Mouse (Mus musculus): ENCODE measurements at regions not wholly inside any gene's neighbourhood (a gene's known extent, or its start where the extent isn't known, plus 50 kb on each side); places are given as distances from the start of the nearest gene placed in this dataset.

- ATAC-seq (ENCODE audit: insufficient read depth) (no peak), DNase-seq (ENCODE audit: low read depth in 3 of 3, low spot score in 3 of 3) (peak; percentile 24 to 31 (median 28))
- H3K27ac ChIP-seq: no peak overlapping the region
- no peaks in the 10 kb centered on the region for H3K36me3 ChIP-seq (replicated peaks; ENCODE audit: control insufficient read depth, insufficient read depth, low read depth)
- H3K27me3 ChIP-seq (ENCODE audit: control insufficient read depth, insufficient read depth, low read length): no peaks in the 10 kb centered on the region
- H3K4me2 ChIP-seq (ENCODE audit: low read depth): 0 out of 2 replicates have a peak overlapping the region, but pooled peaks have one; percentile 6
- H3K4me3 ChIP-seq (ENCODE audit: insufficient read depth in 1 of 2, low read depth in 2 of 2, low read length in 2 of 2): no peak overlapping the region
- WGBS (ENCODE audit: insufficient replicate concordance): 10% methylated on average over 16 of the region's 16 CpGs
- H3K4me1 ChIP-seq (replicated peaks; ENCODE audit: control insufficient read depth in 2 of 2, insufficient read depth in 2 of 2, low read length in 1 of 2): peaks cover 0 to 2% of the 10 kb centered on the region in 2 experiments; a peak in 2 of 4 replicates
- no peak overlapping the region for H3K9ac ChIP-seq (replicated peaks)
- TF ChIP-seq CTCF (IDR thresholded peaks at IDR 0.05; ENCODE audit: low read depth) (peak; percentile 81), EP300 (IDR thresholded peaks at IDR 0.05; ENCODE audit: low read depth) (no peak)
- no peaks in the 10 kb centered on the region for H3K9me3 ChIP-seq (ENCODE audit: control insufficient read depth, low read length)
These were observed 281.2 kb upstream of the Jmjd1c start for GRCm38 (mm10) chr10:66814565-66815201.

GRCm38 (mm10) chr10:66815951-66816350 lies 280.0 kb upstream of the Jmjd1c start:
- H3K27me3 ChIP-seq (ENCODE audit: control insufficient read depth, insufficient read depth, low read length): no peaks in the 10 kb centered on the region
- DNase-seq (ENCODE audit: low read depth in 3 of 3, low spot score in 3 of 3) (no peak), ATAC-seq (ENCODE audit: insufficient read depth) (no peak)
- no peak for TF ChIP-seq CTCF (IDR thresholded peaks at IDR 0.05; ENCODE audit: low read depth)
- no peak for TF ChIP-seq EP300 (IDR thresholded peaks at IDR 0.05; ENCODE audit: low read depth)
- H3K36me3 ChIP-seq (replicated peaks; ENCODE audit: control insufficient read depth, insufficient read depth, low read depth): no peaks in the 10 kb centered on the region
- WGBS (ENCODE audit: insufficient replicate concordance): 58% methylated on average over 4 of the region's 4 CpGs
- H3K27ac ChIP-seq: no peak overlapping the region
- peaks cover 0 to 2% of the 10 kb centered on the region in 2 experiments; a peak in 2 of 4 replicates for H3K4me1 ChIP-seq (replicated peaks; ENCODE audit: control insufficient read depth in 2 of 2, insufficient read depth in 2 of 2, low read length in 1 of 2)
- no peaks in the 10 kb centered on the region for H3K9me3 ChIP-seq (ENCODE audit: control insufficient read depth, low read length)
- no peak overlapping the region for H3K4me2 ChIP-seq (ENCODE audit: low read depth)
- H3K4me3 ChIP-seq (ENCODE audit: insufficient read depth in 1 of 2, low read depth in 2 of 2, low read length in 2 of 2): no peak overlapping the region
- H3K9ac ChIP-seq (replicated peaks): no peak overlapping the region

DNA sequence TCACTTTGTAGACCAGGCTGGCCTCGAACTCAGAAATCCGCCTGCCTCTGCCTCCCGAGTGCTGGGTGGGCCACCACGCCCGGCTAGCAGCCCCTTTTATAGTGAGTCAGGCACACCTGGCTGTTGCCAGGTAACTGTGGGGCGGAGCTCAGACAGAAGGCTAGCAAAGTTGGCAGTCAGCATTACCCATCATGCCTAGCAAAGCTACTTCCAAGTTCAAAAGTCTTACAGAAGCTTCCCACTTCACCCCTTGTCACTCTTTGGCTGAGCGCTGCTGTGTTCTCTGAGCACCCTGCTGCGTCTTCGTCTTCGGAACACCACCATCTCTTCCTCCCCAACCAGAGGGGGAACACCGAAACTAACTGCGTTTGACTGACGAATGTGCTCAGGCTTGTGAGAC lies 279.1 kb upstream of the Jmjd1c start:
- TF ChIP-seq EP300 (IDR thresholded peaks at IDR 0.05; ENCODE audit: low read depth) (no peak), CTCF (IDR thresholded peaks at IDR 0.05; ENCODE audit: low read depth) (no peak)
- Histone ChIP-seq H3K27me3 (ENCODE audit: control insufficient read depth, insufficient read depth, low read length) (no peaks in the 10 kb centered on the region), H3K36me3 (replicated peaks; ENCODE audit: control insufficient read depth, insufficient read depth, low read depth) (no peaks in the 10 kb centered on the region), H3K4me3 (ENCODE audit: insufficient read depth in 1 of 2, low read depth in 2 of 2, low read length in 2 of 2) (no peak overlapping the region), H3K4me2 (ENCODE audit: low read depth) (no peak overlapping the region), H3K9me3 (ENCODE audit: control insufficient read depth, low read length) (no peaks in the 10 kb centered on the region), H3K9ac (replicated peaks) (no peak overlapping the region), H3K27ac (no peak overlapping the region), H3K4me1 (replicated peaks; ENCODE audit: control insufficient read depth in 2 of 2, insufficient read depth in 2 of 2, low read length in 1 of 2) (peaks cover 0 to 2% of the 10 kb centered on the region in 2 experiments; a peak in 2 of 4 replicates)
- ATAC-seq (ENCODE audit: insufficient read depth) (no peak), DNase-seq (ENCODE audit: low read depth in 3 of 3, low spot score in 3 of 3) (no peak)
- WGBS (ENCODE audit: insufficient replicate concordance): 61% methylated on average over 13 of the region's 13 CpGs

DNA sequence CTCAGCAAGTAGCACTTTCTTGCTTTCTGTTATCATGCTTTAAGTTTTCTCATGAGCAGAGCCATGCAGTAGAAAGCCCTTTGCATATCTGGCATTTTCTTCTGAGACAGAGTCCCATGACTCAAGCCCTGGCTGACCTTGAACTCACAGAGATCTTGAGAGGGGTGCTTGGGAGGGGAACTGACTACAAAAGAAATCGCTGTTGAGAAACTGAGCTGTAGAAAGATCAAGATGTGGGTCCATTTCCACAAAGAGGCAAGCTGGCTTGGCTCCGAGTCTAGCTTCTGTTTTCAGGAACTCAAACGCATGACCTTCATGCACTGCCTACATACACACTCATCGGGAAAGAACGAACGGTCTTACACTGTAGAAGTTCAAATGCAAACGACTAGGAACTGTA lies 278.0 kb upstream of the Jmjd1c start:
- H3K4me1 ChIP-seq (replicated peaks; ENCODE audit: control insufficient read depth in 2 of 2, insufficient read depth in 2 of 2, low read length in 1 of 2): peaks cover 0 to 2% of the 10 kb centered on the region in 2 experiments; a peak in 2 of 4 replicates
- H3K4me2 ChIP-seq (ENCODE audit: low read depth): no peak overlapping the region
- ATAC-seq (ENCODE audit: insufficient read depth): no peak
- no peak overlapping the region for H3K27ac ChIP-seq
- H3K9me3 ChIP-seq (ENCODE audit: control insufficient read depth, low read length): no peaks in the 10 kb centered on the region
- WGBS (ENCODE audit: insufficient replicate concordance): 64% methylated on average over 7 of the region's 7 CpGs
- no peak for DNase-seq (ENCODE audit: low read depth in 3 of 3, low spot score in 3 of 3)
- no peak overlapping the region for H3K4me3 ChIP-seq (ENCODE audit: insufficient read depth in 1 of 2, low read depth in 2 of 2, low read length in 2 of 2)
- H3K27me3 ChIP-seq (ENCODE audit: control insufficient read depth, insufficient read depth, low read length): no peaks in the 10 kb centered on the region
- H3K9ac ChIP-seq (replicated peaks): no peak overlapping the region
- no peaks in the 10 kb centered on the region for H3K36me3 ChIP-seq (replicated peaks; ENCODE audit: control insufficient read depth, insufficient read depth, low read depth)
- TF ChIP-seq EP300 (IDR thresholded peaks at IDR 0.05; ENCODE audit: low read depth) (no peak), CTCF (IDR thresholded peaks at IDR 0.05; ENCODE audit: low read depth) (no peak)

- Histone ChIP-seq H3K27me3 (ENCODE audit: control insufficient read depth, insufficient read depth, low read length) (no peaks in the 10 kb centered on the region), H3K27ac (no peak overlapping the region), H3K9ac (replicated peaks) (no peak overlapping the region), H3K9me3 (ENCODE audit: control insufficient read depth, low read length) (no peaks in the 10 kb centered on the region), H3K4me1 (replicated peaks; ENCODE audit: control insufficient read depth in 2 of 2, insufficient read depth in 2 of 2, low read length in 1 of 2) (no peaks in the 10 kb centered on the region), H3K4me2 (ENCODE audit: low read depth) (no peak overlapping the region), H3K36me3 (replicated peaks; ENCODE audit: control insufficient read depth, insufficient read depth, low read depth) (no peaks in the 10 kb centered on the region), H3K4me3 (ENCODE audit: insufficient read depth in 1 of 2, low read depth in 2 of 2, low read length in 2 of 2) (no peak overlapping the region)
- TF ChIP-seq CTCF (IDR thresholded peaks at IDR 0.05; ENCODE audit: low read depth): no peak
- TF ChIP-seq EP300 (IDR thresholded peaks at IDR 0.05; ENCODE audit: low read depth): no peak
- 72% methylated on average over 8 of the region's 8 CpGs for WGBS (ENCODE audit: insufficient replicate concordance)
- ATAC-seq (ENCODE audit: insufficient read depth) (no peak), DNase-seq (ENCODE audit: low read depth in 3 of 3, low spot score in 3 of 3) (no peak)
These were observed 276.4 kb upstream of the Jmjd1c start for GRCm38 (mm10) chr10:66819517-66819916.

Data from liver, embryonic 14.5 days (tissue).